ENCODE assay signal across 13 mouse cellular contexts in genomic region chr4:110227621-110228031, GRCm38 (mm10).
DNase-seq lines count a peak whose midpoint lies in the region; ATAC-seq and TF ChIP-seq lines count a peak whose summit lies in the region.
"Had no signal": no experiment of that assay in that cellular context is flagged by ENCODE, and none has a peak within 500 bp of the region (broad histone marks: within the 10 kb centered on the region; RNA-seq: fewer than 3 reads in every experiment).

No protein-coding gene starts in this region.

- TF ChIP-seq CTCF in forebrain, postnatal 0 days (IDR thresholded peaks at IDR 0.05; ENCODE audit: low read depth), result no peak

- 64% methylated on average over 8 of the region's 8 CpGs for WGBS in forebrain, postnatal 0 days
- 77% methylated on average over 8 of the region's 8 CpGs for WGBS in forebrain, embryonic 11.5 days

- no peaks in the 10 kb centered on the region for H3K27me3 ChIP-seq in forebrain, postnatal 0 days (ENCODE audit: insufficient read depth, low read length)
- no peaks in the 10 kb centered on the region for H3K27me3 ChIP-seq in forebrain, embryonic 11.5 days (ENCODE audit: control insufficient read depth, insufficient read depth, low read length)
- H3K27me3 ChIP-seq: midbrain, embryonic 12.5 days had no signal

- H3K9me3 ChIP-seq in forebrain, postnatal 0 days (ENCODE audit: low read length), result no peaks in the 10 kb centered on the region
- H3K9me3 ChIP-seq in forebrain, embryonic 11.5 days (ENCODE audit: control insufficient read depth, low read length), result no peaks in the 10 kb centered on the region
- H3K9me3 ChIP-seq: midbrain, embryonic 12.5 days had no signal

- H3K9ac ChIP-seq in forebrain, postnatal 0 days, result no peak overlapping the region
- H3K9ac ChIP-seq in forebrain, embryonic 11.5 days (ENCODE audit: low read length), result no peak overlapping the region
- H3K9ac ChIP-seq: midbrain, embryonic 12.5 days had no signal

- H3K4me3 ChIP-seq in forebrain, postnatal 0 days (ENCODE audit: low read depth, low read length), result no peak overlapping the region
- no peak overlapping the region for H3K4me3 ChIP-seq in forebrain, embryonic 11.5 days (ENCODE audit: low read depth, low read length)
- H3K4me3 ChIP-seq: midbrain, embryonic 12.5 days had no signal

- H3K4me2 ChIP-seq in forebrain, postnatal 0 days (ENCODE audit: low read depth), result no peak overlapping the region
- H3K4me2 ChIP-seq in forebrain, embryonic 11.5 days (ENCODE audit: low read depth, low read length, severe bottlenecking), result no peak overlapping the region
- H3K4me2 ChIP-seq: midbrain, embryonic 12.5 days had no signal

- H3K4me1 ChIP-seq in forebrain, postnatal 0 days (ENCODE audit: insufficient read depth), result no peaks in the 10 kb centered on the region
- no peaks in the 10 kb centered on the region for H3K4me1 ChIP-seq in forebrain, embryonic 11.5 days (replicated peaks; ENCODE audit: control insufficient read depth, insufficient read depth, low read length)

- no peak overlapping the region for H3K27ac ChIP-seq in forebrain, postnatal 0 days (ENCODE audit: low read depth, low read length)
- H3K27ac ChIP-seq in forebrain, embryonic 11.5 days (ENCODE audit: low read depth, low read length), result no peak overlapping the region
- H3K27ac ChIP-seq: midbrain, embryonic 12.5 days had no signal

- peak; percentile 61; the same call in 1 of the 2 replicates for ATAC-seq in forebrain, postnatal 0 days
- no peak for ATAC-seq in forebrain, embryonic 11.5 days (replicated peaks; ENCODE audit: low FRiP score)

- H3K36me3 ChIP-seq in forebrain, postnatal 0 days (ENCODE audit: insufficient read depth), result peaks cover 3% of the 10 kb centered on the region; the same call in 1 of the 2 replicates
- no peaks in the 10 kb centered on the region; the same call in 1 of the 2 replicates for H3K36me3 ChIP-seq in forebrain, embryonic 11.5 days (ENCODE audit: control insufficient read depth, insufficient read depth, low read length)

- no peak for DNase-seq in forebrain, postnatal 0 days
- DNase-seq in forebrain, embryonic 11.5 days (ENCODE audit: low spot score), result no peak
- DNase-seq in right cerebral cortex, adult 2 months (ENCODE audit: low spot score in 2 of 2), result peak; percentile 49 to 60
- no peak for DNase-seq in right cerebral cortex, postnatal 10 days (ENCODE audit: low spot score in 2 of 2)
- peak; percentile 46 to 52 for DNase-seq in left cerebral cortex, adult 9 months (ENCODE audit: low spot score in 2 of 2)
- DNase-seq in telencephalon, adult 2 months (ENCODE audit: low read depth, low spot score), result peak; percentile 70
- DNase-seq in testis, postnatal 10 days (ENCODE audit: low spot score), result no peak
- no peak for DNase-seq in spleen, postnatal 10 days (ENCODE audit: low spot score in 2 of 2)
- DNase-seq: gastrocnemius, postnatal 36 days; heart, postnatal 4 days; kidney, postnatal 14 days; lung, adult 18-20 months had no signal

Comparison
In these comparisons a context has a peak if more than half of its experiments do, and no peak if none do; other contexts are left out.
1. DNase-seq: peak in right cerebral cortex, adult 2 months (2 of 2), left cerebral cortex, adult 9 months (2 of 2) and telencephalon, adult 2 months (single experiment); none in forebrain, postnatal 0 days (single experiment), forebrain, embryonic 11.5 days (single experiment), right cerebral cortex, postnatal 10 days (0 of 2), testis, postnatal 10 days (single experiment) and spleen, postnatal 10 days (0 of 2).